Mouse (Mus musculus): ENCODE measurements around the gene Gipc3. TPM values are rescaled to one million over a fixed set of nuclear protein-coding genes. Genes with fewer than 3 reads are reported as not detected.

Gipc3 gene
- polyA plus RNA-seq, 1 experiment from 2014 or later, result not detected

DNA sequence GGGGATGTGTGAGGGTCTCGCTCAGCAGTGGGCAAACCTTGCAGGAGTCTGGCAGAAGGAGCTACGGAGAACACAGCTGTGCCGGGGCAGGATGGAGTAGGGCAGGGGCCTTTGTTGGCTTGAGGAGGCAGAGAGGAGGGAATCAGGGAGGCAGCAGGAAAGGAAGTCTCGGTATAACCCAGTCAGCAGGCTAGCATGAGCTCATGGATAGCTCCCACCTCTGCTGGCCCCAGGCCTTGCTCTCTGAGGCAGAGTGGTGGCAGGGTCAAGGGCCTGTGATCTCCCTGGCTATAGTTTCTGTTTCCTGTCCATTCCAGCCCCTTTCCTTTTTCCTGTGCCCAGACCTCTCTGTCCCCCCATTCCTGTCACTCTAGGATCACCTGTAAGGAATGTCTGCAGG is 40.8 kb downstream of the Gipc3 start:
- H3K4me2 ChIP-seq (ENCODE audit: low read length), result no peak overlapping the region
- H3K9me3 ChIP-seq (ENCODE audit: control insufficient read depth, low read length), result no peaks in the 10 kb centered on the region
- peaks cover 14% of the 10 kb centered on the region for H3K4me1 ChIP-seq (replicated peaks; ENCODE audit: control insufficient read depth, insufficient read depth, low read length)
- H3K9ac ChIP-seq (replicated peaks; ENCODE audit: low read depth, low read length), result peak overlapping the region; percentile 17; the same call in 1 of the 2 replicates
- no peaks in the 10 kb centered on the region for H3K27me3 ChIP-seq (replicated peaks; ENCODE audit: control insufficient read depth, insufficient read depth, low read length)
- WGBS, result 72% methylated on average over 4 of the region's 4 CpGs
- H3K4me3 ChIP-seq (replicated peaks; ENCODE audit: low read length), result no peak overlapping the region
- no peak for ATAC-seq
- peak overlapping the region; percentile 61 for H3K27ac ChIP-seq (ENCODE audit: low read length)
- H3K36me3 ChIP-seq (ENCODE audit: control insufficient read depth, insufficient read depth), result peaks cover 9% of the 10 kb centered on the region

GRCm38 (mm10) chr10:81301321-81301720 is 41.7 kb downstream of the Gipc3 start:
- H3K4me3 ChIP-seq (replicated peaks; ENCODE audit: low read length), result no peak overlapping the region
- no peak overlapping the region for H3K9ac ChIP-seq (replicated peaks; ENCODE audit: low read depth, low read length)
- no peak overlapping the region for H3K4me2 ChIP-seq (ENCODE audit: low read length)
- no peak overlapping the region for H3K27ac ChIP-seq (ENCODE audit: low read length)
- H3K4me1 ChIP-seq (replicated peaks; ENCODE audit: control insufficient read depth, insufficient read depth, low read length), result peaks cover 14% of the 10 kb centered on the region
- no peak for ATAC-seq
- H3K27me3 ChIP-seq (replicated peaks; ENCODE audit: control insufficient read depth, insufficient read depth, low read length), result no peaks in the 10 kb centered on the region
- no peaks in the 10 kb centered on the region for H3K9me3 ChIP-seq (ENCODE audit: control insufficient read depth, low read length)
- H3K36me3 ChIP-seq (ENCODE audit: control insufficient read depth, insufficient read depth), result peaks cover 1% of the 10 kb centered on the region
- WGBS, result 86% methylated on average over 9 of the region's 9 CpGs

GRCm38 (mm10) chr10:81300352-81300907 is 42.6 kb downstream of the Gipc3 start:
- peaks cover 14% of the 10 kb centered on the region for H3K4me1 ChIP-seq (replicated peaks; ENCODE audit: control insufficient read depth, insufficient read depth, low read length)
- WGBS, result 86% methylated on average over 9 of the region's 9 CpGs
- H3K27me3 ChIP-seq (replicated peaks; ENCODE audit: control insufficient read depth, insufficient read depth, low read length), result no peaks in the 10 kb centered on the region
- H3K4me3 ChIP-seq (replicated peaks; ENCODE audit: low read length), result no peak overlapping the region
- H3K9ac ChIP-seq (replicated peaks; ENCODE audit: low read depth, low read length), result no peak overlapping the region
- no peak for ATAC-seq
- H3K27ac ChIP-seq (ENCODE audit: low read length), result no peak overlapping the region
- no peak overlapping the region for H3K4me2 ChIP-seq (ENCODE audit: low read length)
- H3K36me3 ChIP-seq (ENCODE audit: control insufficient read depth, insufficient read depth), result no peaks in the 10 kb centered on the region
- no peaks in the 10 kb centered on the region for H3K9me3 ChIP-seq (ENCODE audit: control insufficient read depth, low read length)

- no peak for ATAC-seq
- Histone ChIP-seq H3K27ac (ENCODE audit: low read length) (no peak overlapping the region), H3K4me1 (replicated peaks; ENCODE audit: control insufficient read depth, insufficient read depth, low read length) (peaks cover 20% of the 10 kb centered on the region), H3K27me3 (replicated peaks; ENCODE audit: control insufficient read depth, insufficient read depth, low read length) (no peaks in the 10 kb centered on the region), H3K4me2 (ENCODE audit: low read length) (no peak overlapping the region), H3K9me3 (ENCODE audit: control insufficient read depth, low read length) (no peaks in the 10 kb centered on the region), H3K4me3 (replicated peaks; ENCODE audit: low read length) (no peak overlapping the region), H3K9ac (replicated peaks; ENCODE audit: low read depth, low read length) (no peak overlapping the region), H3K36me3 (ENCODE audit: control insufficient read depth, insufficient read depth) (no peaks in the 10 kb centered on the region)
- WGBS, result 91% methylated on average over 14 of the region's 14 CpGs
Observed at GRCm38 (mm10) chr10:81299585-81300351, 43.3 kb downstream of the Gipc3 start.

GRCm38 (mm10) chr10:81298369-81299100 is 44.5 kb downstream of the Gipc3 start:
- WGBS, result 94% methylated on average over 17 of the region's 17 CpGs
- no peak for ATAC-seq
- H3K4me1 ChIP-seq (replicated peaks; ENCODE audit: control insufficient read depth, insufficient read depth, low read length), result peaks cover 32% of the 10 kb centered on the region
- H3K27ac ChIP-seq (ENCODE audit: low read length), result peak overlapping the region; percentile 44
- H3K36me3 ChIP-seq (ENCODE audit: control insufficient read depth, insufficient read depth), result no peaks in the 10 kb centered on the region
- H3K27me3 ChIP-seq (replicated peaks; ENCODE audit: control insufficient read depth, insufficient read depth, low read length), result no peaks in the 10 kb centered on the region
- H3K4me3 ChIP-seq (replicated peaks; ENCODE audit: low read length), result no peak overlapping the region
- H3K9me3 ChIP-seq (ENCODE audit: control insufficient read depth, low read length), result no peaks in the 10 kb centered on the region
- H3K4me2 ChIP-seq (ENCODE audit: low read length), result no peak overlapping the region
- H3K9ac ChIP-seq (replicated peaks; ENCODE audit: low read depth, low read length), result no peak overlapping the region

- H3K4me2 ChIP-seq (ENCODE audit: low read length), result no peak overlapping the region
- no peak overlapping the region; the same call in 1 of the 2 replicates for H3K27ac ChIP-seq (ENCODE audit: low read length)
- H3K4me1 ChIP-seq (replicated peaks; ENCODE audit: control insufficient read depth, insufficient read depth, low read length), result peaks cover 25% of the 10 kb centered on the region
- no peaks in the 10 kb centered on the region for H3K9me3 ChIP-seq (ENCODE audit: control insufficient read depth, low read length)
- no peaks in the 10 kb centered on the region for H3K36me3 ChIP-seq (ENCODE audit: control insufficient read depth, insufficient read depth)
- no peak overlapping the region for H3K4me3 ChIP-seq (replicated peaks; ENCODE audit: low read length)
- no peak for ATAC-seq
- H3K9ac ChIP-seq (replicated peaks; ENCODE audit: low read depth, low read length), result no peak overlapping the region
- WGBS, result 75% methylated on average over 9 of the region's 10 CpGs
- no peaks in the 10 kb centered on the region for H3K27me3 ChIP-seq (replicated peaks; ENCODE audit: control insufficient read depth, insufficient read depth, low read length)
Observed at GRCm38 (mm10) chr10:81297845-81298244, 45.2 kb downstream of the Gipc3 start.

DNA sequence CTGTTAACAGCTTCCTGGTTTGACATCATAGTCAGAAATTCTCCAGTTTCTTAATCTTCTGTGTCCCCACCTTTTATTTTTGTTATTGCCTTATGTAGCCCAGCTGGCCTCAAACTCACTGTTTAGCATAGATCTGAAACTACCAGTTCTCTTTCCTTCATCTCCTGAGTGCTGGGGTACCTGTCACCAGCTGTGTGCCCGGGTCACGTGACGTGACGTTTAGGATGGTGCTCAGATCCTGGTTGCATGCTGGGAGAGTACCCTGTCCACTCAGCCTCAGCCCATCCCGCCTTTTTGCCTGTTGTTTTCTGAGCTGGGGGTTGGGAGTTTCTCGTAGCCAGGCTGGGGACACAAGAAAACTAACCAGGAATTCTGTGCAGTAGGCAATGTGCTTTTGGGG is 45.8 kb downstream of the Gipc3 start:
- no peaks in the 10 kb centered on the region for H3K27me3 ChIP-seq (replicated peaks; ENCODE audit: control insufficient read depth, insufficient read depth, low read length)
- ATAC-seq, result no peak
- H3K9ac ChIP-seq (replicated peaks; ENCODE audit: low read depth, low read length), result no peak overlapping the region
- no peaks in the 10 kb centered on the region for H3K36me3 ChIP-seq (ENCODE audit: control insufficient read depth, insufficient read depth)
- H3K4me1 ChIP-seq (replicated peaks; ENCODE audit: control insufficient read depth, insufficient read depth, low read length), result peaks cover 19% of the 10 kb centered on the region
- H3K9me3 ChIP-seq (ENCODE audit: control insufficient read depth, low read length), result no peaks in the 10 kb centered on the region
- H3K4me3 ChIP-seq (replicated peaks; ENCODE audit: low read length), result no peak overlapping the region
- H3K27ac ChIP-seq (ENCODE audit: low read length), result no peak overlapping the region
- 84% methylated on average over 6 of the region's 6 CpGs for WGBS
- no peak overlapping the region for H3K4me2 ChIP-seq (ENCODE audit: low read length)

DNA sequence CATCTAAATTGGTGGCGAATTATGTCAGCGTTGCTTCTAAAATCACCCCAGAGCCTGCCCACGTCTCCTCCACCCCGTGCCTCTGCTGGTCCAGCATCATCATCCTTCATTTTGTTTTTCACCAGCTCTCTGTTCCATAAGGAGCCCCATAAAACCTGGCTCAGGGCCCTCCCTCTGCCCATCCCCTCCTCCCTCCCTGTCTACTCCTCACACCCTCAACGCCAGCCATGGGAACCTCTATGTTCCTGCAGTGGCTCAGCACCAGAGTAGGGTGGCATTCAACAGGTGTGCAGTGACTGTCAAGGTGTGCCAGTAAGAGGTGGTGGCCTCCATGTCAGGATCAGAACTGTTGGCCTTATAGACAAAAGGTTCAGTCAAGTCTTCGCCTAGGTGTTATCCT is 47.9 kb downstream of the Gipc3 start:
- Histone ChIP-seq H3K27ac (ENCODE audit: low read length) (no peak overlapping the region), H3K4me1 (replicated peaks; ENCODE audit: control insufficient read depth, insufficient read depth, low read length) (peaks cover 28% of the 10 kb centered on the region), H3K9me3 (ENCODE audit: control insufficient read depth, low read length) (no peaks in the 10 kb centered on the region), H3K27me3 (replicated peaks; ENCODE audit: control insufficient read depth, insufficient read depth, low read length) (no peaks in the 10 kb centered on the region), H3K9ac (replicated peaks; ENCODE audit: low read depth, low read length) (no peak overlapping the region), H3K4me3 (replicated peaks; ENCODE audit: low read length) (no peak overlapping the region), H3K36me3 (ENCODE audit: control insufficient read depth, insufficient read depth) (no peaks in the 10 kb centered on the region), H3K4me2 (ENCODE audit: low read length) (no peak overlapping the region; the same call in 1 of the 2 replicates)
- WGBS, result 84% methylated on average over 6 of the region's 6 CpGs
- ATAC-seq, result no peak

DNA sequence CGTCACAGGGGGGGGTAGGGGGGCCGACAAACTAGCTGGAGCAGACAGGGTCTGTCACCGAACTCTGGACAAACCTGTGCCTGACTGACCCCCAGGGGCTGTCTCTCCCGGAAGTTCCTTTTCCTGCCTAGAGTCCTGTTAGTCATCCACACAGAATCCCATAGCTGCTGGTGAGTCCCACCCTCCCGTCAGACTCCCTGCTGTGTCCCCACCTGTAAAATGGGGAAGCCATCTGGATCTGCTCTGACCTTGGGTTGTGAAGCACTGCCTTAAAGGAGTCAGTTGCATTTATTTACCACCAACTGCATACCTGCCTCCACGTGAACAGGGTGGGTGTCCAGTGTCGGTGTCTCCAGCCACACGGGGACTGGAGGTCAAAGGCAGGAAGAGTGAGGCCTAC is 48.6 kb downstream of the Gipc3 start:
- Histone ChIP-seq H3K4me1 (replicated peaks; ENCODE audit: control insufficient read depth, insufficient read depth, low read length) (peaks cover 29% of the 10 kb centered on the region), H3K27ac (ENCODE audit: low read length) (no peak overlapping the region)
- WGBS, result 68% methylated on average over 8 of the region's 8 CpGs

More for the DNA sequence above, 48.6 kb downstream of the Gipc3 start:
- peak overlapping the region; percentile 99 for H3K4me3 ChIP-seq (replicated peaks; ENCODE audit: low read length)
- peak overlapping the region; percentile 98 for H3K4me2 ChIP-seq (ENCODE audit: low read length)
- no peaks in the 10 kb centered on the region for H3K27me3 ChIP-seq (replicated peaks; ENCODE audit: control insufficient read depth, insufficient read depth, low read length)
- no peak for ATAC-seq
- no peaks in the 10 kb centered on the region for H3K36me3 ChIP-seq (ENCODE audit: control insufficient read depth, insufficient read depth)
- H3K9me3 ChIP-seq (ENCODE audit: control insufficient read depth, low read length), result no peaks in the 10 kb centered on the region
- peak overlapping the region; percentile 95 for H3K9ac ChIP-seq (replicated peaks; ENCODE audit: low read depth, low read length)
